Mouse (Mus musculus) forebrain, postnatal 0 days (tissue): ENCODE data around the gene Olfr12. TPM values are rescaled to one million over a fixed set of nuclear protein-coding genes. Genes with fewer than 3 reads are reported as not detected.

ENCODE experiments used
- ATAC-seq: fragments of 200-750 bp; cut with Nextera tagmentation; 2 replicates; pipeline ENCODE4 v1.8.0; 2017; ENCODE audit warnings: mild to moderate bottlenecking, moderate library complexity
- DNase-seq: peaks from one replicate; pipeline ENCODE4 v3.0.0-alpha.2; 2015
- H3K27ac ChIP-seq: fragments of 300-500 bp; sonication (generic); 2 replicates; pipeline ENCODE4 v1.5.1; 2014; ENCODE audit warnings: low read depth, mild to moderate bottlenecking, antibody characterized with exemption, low read length, moderate library complexity, mixed read lengths
- H3K27me3 ChIP-seq: fragments of 300-500 bp; sonication (generic); 2 replicates; pipeline ENCODE4 v1.6.1; 2014; ENCODE audit warnings: mild to moderate bottlenecking, low read length, mixed read lengths; ENCODE audit not compliant: insufficient read depth
- H3K36me3 ChIP-seq: fragments of 300-500 bp; sonication (generic); 2 replicates; pipeline ENCODE4 v1.6.1; 2014; ENCODE audit warnings: mild to moderate bottlenecking, moderate library complexity; ENCODE audit not compliant: insufficient read depth
- H3K4me1 ChIP-seq: fragments of 300-500 bp; sonication (generic); 2 replicates; pipeline ENCODE4 v1.6.1; 2014; ENCODE audit warnings: antibody characterized with exemption; ENCODE audit not compliant: insufficient read depth
- H3K4me2 ChIP-seq: fragments of 300-500 bp; sonication (generic); 2 replicates; pipeline ENCODE4 v1.6.1; 2014; ENCODE audit warnings: low read depth, mild to moderate bottlenecking, moderate library complexity
- H3K4me3 ChIP-seq: fragments of 300-500 bp; sonication (generic); 2 replicates; pipeline ENCODE4 v1.5.1; 2014; ENCODE audit warnings: low read depth, low read length, mixed read lengths
- H3K9ac ChIP-seq: fragments of 300-500 bp; sonication (generic); 2 replicates; pipeline ENCODE4 v1.6.1; 2014; ENCODE audit warnings: mild to moderate bottlenecking
- H3K9me3 ChIP-seq: fragments of 300-500 bp; sonication (generic); 2 replicates; pipeline ENCODE4 v1.6.1; 2016; ENCODE audit warnings: low read length
- CTCF ChIP-seq: sonication (generic); IDR thresholded peaks from 2 replicates; pipeline ENCODE4 v1.5.1; 2016; ENCODE audit warnings: antibody characterized with exemption, control low read depth, low read depth
- WGBS: fragments of 180-500 bp; shearing (Covaris S2); extraction: QIAGEN DNeasy Blood & Tissue Kit; methylation state at CpG from one replicate; pipeline ENCODE4 v1.1.7; 2014; 5-methylcytosine and 5-hydroxymethylcytosine counted together
- polyA plus RNA-seq: library from polyadenylated mRNA; unstranded; fragments of >200 nt; fragmentation: Nextera tagmentation; extraction: Ambion mirVana; gene quantifications from 2 replicates; pipeline ENCODE4 v1.2.1, GENCODE M21; 2015
- total RNA-seq: library from RNA; depleted of rRNA; stranded (reverse); fragments of >200 nt; gene quantifications from 2 replicates; pipeline ENCODE4 v1.2.3, GENCODE M21; 2014; rRNA removed

The Olfr12 gene
- not detected in 2 replicates for total RNA-seq
- not detected in 2 replicates for polyA plus RNA-seq

DNA sequence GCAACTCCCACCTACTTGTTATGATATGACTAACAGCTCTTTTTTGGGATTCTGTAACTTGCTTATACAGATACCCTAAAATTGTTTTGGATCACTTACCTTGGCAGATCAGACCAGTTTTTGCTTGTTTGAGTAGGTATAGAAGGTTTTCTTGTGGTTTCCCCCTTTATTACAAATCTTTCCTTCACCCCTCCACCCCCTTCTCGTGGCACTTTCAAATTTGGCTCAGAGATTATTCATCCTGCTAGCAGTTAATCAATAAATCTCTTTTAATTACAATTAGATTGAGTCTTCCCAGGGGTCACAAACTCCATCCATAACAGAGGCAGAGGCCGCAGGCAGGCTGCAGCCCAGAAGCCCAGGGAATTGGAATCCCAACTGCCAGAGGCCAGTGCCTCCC, at the start of gene Olfr12:
Olfr12 (plus strand) TSS at position 301 of the 400 bp plus-strand sequence.
- no peak for TF ChIP-seq CTCF
- Histone ChIP-seq H3K27ac (no peak within 1 kb of the TSS), H3K4me2 (no peak within 1 kb of the TSS), H3K4me3 (no peak within 1 kb of the TSS), H3K9me3 (no peaks in the 10 kb centered on the region), H3K36me3 (no peaks in the 10 kb centered on the region), H3K4me1 (no peaks in the 10 kb centered on the region), H3K9ac (no peak within 1 kb of the TSS), H3K27me3 (no peaks in the 10 kb centered on the region)
- ATAC-seq (no peak), DNase-seq (no peak)
- 66% methylated on average over 2 of the region's 2 CpGs for WGBS

DNA sequence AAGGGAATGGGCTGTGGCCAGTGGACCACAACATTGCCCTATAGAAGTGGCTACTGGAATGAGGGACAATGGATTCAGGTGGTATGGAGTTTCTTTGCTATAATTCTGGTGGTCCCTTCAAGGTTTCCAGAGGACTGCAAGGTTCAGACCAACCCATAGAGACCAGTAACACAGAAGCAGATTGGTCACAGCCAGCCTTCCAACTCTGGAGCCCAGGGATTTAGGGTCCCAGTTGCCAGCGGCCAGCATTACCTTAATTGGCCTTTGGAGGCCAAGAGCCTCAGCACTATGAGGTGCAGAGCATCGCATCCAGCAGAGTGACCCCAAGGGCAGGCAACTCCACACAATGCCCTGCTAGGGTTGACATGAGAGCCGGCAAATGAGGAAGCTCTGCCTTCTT, 46.6 kb upstream of the Olfr12 start, which contains the start of gene Olfr1413:
Olfr1413 (plus strand) TSS at position 301 of the 400 bp plus-strand sequence.
- H3K36me3 ChIP-seq = no peaks in the 10 kb centered on the region
- H3K27me3 ChIP-seq = no peaks in the 10 kb centered on the region
- H3K4me3 ChIP-seq = no peak within 1 kb of the TSS
- 88% methylated on average over 3 of the region's 3 CpGs for WGBS
- no peak within 1 kb of the TSS for H3K27ac ChIP-seq
- no peaks in the 10 kb centered on the region for H3K9me3 ChIP-seq
- no peak for TF ChIP-seq CTCF
- no peak for ATAC-seq
- no peaks in the 10 kb centered on the region for H3K4me1 ChIP-seq
- H3K9ac ChIP-seq = no peak within 1 kb of the TSS
- no peak within 1 kb of the TSS for H3K4me2 ChIP-seq
- DNase-seq = no peak

DNA sequence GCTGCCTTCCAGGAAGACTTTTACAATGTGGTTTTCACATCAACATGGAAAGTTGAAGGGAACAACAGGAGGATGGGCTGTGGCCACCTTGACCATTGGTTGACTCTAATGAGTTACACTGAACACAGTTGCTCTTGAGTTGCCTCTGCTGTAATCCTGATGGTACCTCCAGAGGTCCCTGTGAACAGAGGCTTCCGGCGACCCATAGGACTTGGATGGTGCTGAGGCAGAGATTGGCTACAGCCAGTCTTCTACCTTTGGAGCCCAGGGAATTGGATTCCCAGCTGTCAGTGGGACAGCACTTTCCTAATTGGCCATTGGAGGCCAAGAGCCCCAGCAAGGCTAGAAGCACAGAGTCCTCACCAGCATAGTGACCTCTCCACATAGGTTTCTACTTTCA, 32.1 kb upstream of the Olfr12 start, which contains the start of gene Olfr1412:
Olfr1412 (plus strand) TSS at position 301 of the 400 bp plus-strand sequence.
- Histone ChIP-seq H3K27ac (no peak within 1 kb of the TSS), H3K4me1 (no peaks in the 10 kb centered on the region), H3K4me3 (no peak within 1 kb of the TSS), H3K9me3 (no peaks in the 10 kb centered on the region), H3K9ac (no peak within 1 kb of the TSS), H3K4me2 (no peak within 1 kb of the TSS), H3K36me3 (no peaks in the 10 kb centered on the region), H3K27me3 (no peaks in the 10 kb centered on the region)
- ATAC-seq (no peak), DNase-seq (no peak)
- WGBS = 84% methylated on average over 2 of the region's 2 CpGs
- TF ChIP-seq CTCF = no peak

DNA sequence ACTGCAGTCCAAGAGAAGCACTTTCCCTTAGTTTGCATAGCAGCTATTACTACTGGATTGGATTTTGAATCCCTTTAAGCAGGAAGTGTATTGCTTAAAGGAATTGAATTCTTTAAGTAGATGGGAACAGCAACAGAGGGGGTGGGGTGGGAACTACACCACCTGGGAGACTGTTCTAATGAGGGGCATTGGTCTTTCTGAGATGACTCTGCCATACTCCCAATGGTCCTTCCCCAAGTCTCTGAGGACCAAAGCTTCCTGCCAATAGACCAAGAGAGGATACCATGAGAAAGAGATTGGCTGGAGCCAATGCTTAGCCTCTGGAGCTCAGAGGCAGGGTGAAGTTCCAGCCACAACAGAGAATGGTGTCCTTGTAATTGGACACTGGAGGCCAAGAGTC, 23.5 kb upstream of the Olfr12 start, which contains the start of gene Olfr1411:
Olfr1411 (plus strand) TSS at position 301 of the 400 bp plus-strand sequence.
- Histone ChIP-seq H3K9me3 (no peaks in the 10 kb centered on the region), H3K27ac (no peak within 1 kb of the TSS), H3K4me3 (no peak within 1 kb of the TSS), H3K9ac (no peak within 1 kb of the TSS), H3K27me3 (no peaks in the 10 kb centered on the region), H3K4me2 (no peak within 1 kb of the TSS), H3K36me3 (no peaks in the 10 kb centered on the region), H3K4me1 (no peaks in the 10 kb centered on the region)
- DNase-seq = no peak
- no peak for TF ChIP-seq CTCF
- ATAC-seq = no peak

DNA sequence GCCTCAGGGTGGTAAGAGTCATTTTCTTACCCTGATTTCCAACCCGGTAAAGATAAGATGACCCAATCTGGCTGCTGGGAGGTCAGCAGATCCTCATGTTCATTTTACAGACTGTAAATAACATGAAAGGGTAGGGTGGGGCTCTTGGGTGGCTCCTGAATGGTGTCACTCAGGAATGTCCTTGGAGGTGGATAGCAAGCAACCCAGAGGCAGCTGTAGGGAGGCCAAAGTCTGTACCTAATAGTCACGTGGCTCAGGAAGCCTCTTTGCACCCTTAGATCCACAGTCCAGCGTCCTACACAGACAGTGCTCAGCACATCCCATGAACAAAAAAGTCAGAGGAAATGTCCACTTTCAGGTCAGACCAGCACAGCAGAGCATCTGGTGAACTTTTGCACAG, 21.6 kb upstream of the Olfr12 start:
- H3K4me3 ChIP-seq = no peak overlapping the region
- H3K9ac ChIP-seq = no peak overlapping the region
- 89% methylated on average over 3 of the region's 3 CpGs for WGBS
- no peaks in the 10 kb centered on the region for H3K9me3 ChIP-seq
- DNase-seq (no peak), ATAC-seq (no peak)
- H3K4me2 ChIP-seq = no peak overlapping the region
- H3K4me1 ChIP-seq = no peaks in the 10 kb centered on the region
- no peak overlapping the region for H3K27ac ChIP-seq
- no peak for TF ChIP-seq CTCF
- no peaks in the 10 kb centered on the region for H3K36me3 ChIP-seq
- no peaks in the 10 kb centered on the region for H3K27me3 ChIP-seq

DNA sequence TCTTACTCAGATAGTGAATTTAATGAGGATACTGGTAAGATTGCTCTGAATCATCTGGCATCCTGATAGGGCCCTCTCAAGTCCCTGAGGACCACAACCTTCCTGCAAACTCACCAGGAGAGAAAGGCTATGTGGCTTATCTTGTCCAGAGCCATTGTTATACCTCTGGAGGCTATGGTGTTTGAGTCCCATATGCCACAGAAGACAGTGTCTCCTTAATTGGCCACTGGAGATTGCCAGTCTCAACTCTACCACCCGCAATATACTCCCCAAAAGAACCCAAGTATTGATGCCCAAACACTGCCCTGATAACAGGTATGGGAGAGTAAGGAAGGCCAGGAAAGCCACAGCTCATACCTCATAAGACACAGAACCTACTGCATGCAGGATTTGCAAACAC, 12.1 kb upstream of the Olfr12 start, which contains the start of gene Olfr1410:
Olfr1410 (plus strand) TSS at position 301 of the 400 bp plus-strand sequence.
- Histone ChIP-seq H3K27me3 (no peaks in the 10 kb centered on the region), H3K9ac (no peak within 1 kb of the TSS), H3K4me2 (no peak within 1 kb of the TSS), H3K36me3 (no peaks in the 10 kb centered on the region), H3K4me3 (no peak within 1 kb of the TSS), H3K9me3 (no peaks in the 10 kb centered on the region), H3K4me1 (no peaks in the 10 kb centered on the region), H3K27ac (no peak within 1 kb of the TSS)
- TF ChIP-seq CTCF = no peak
- DNase-seq (no peak), ATAC-seq (no peak)
- WGBS = 97% methylated on average over 1 of the region's 1 CpGs

DNA sequence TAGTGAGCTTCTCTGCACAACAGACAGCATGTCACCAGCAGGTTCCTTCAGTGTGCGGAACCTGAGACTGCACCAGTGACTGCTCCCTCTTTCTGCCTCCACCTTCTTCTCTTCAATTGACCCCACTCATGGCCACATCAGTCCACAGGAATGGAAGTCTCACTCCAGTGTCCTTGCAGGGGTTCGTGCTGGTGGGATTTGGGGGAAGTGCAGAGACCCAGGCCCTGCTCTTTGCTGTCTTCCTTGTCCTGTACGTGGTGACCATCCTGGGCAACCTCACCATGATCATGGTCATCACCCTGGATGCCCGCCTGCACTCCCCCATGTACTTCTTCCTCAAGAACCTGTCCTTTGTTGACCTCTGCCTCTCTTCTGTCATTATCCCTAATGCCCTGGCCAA, 9.9 kb upstream of the Olfr12 start:
- Histone ChIP-seq H3K27me3 (no peaks in the 10 kb centered on the region), H3K9me3 (no peaks in the 10 kb centered on the region), H3K4me3 (no peak overlapping the region), H3K4me2 (no peak overlapping the region), H3K27ac (no peak overlapping the region), H3K4me1 (no peaks in the 10 kb centered on the region), H3K36me3 (no peaks in the 10 kb centered on the region), H3K9ac (no peak overlapping the region)
- DNase-seq = no peak
- TF ChIP-seq CTCF = no peak
- WGBS = 74% methylated on average over 4 of the region's 4 CpGs
- no peak for ATAC-seq
